Mouse (Mus musculus) neural tube, embryonic 10.5 days (tissue): ENCODE results near the gene Slc6a21.

ENCODE experiments used
- DNase-seq: peaks from one replicate; pipeline ENCODE4 v3.0.0-alpha.2; 2017; ENCODE audit warnings: low spot score; ENCODE audit errors: extremely low spot score

Slc6a21 gene

GRCm38 (mm10) chr7:45277136-45277760, at the start of gene Slc6a21:
Slc6a21 (plus strand) TSS chr7:45277513.
- peak; percentile 81 for DNase-seq

- no peak for DNase-seq
Observed at GRCm38 (mm10) chr7:45228548-45228947, 48.8 kb upstream of the Slc6a21 start.

- no peak for DNase-seq
Observed at GRCm38 (mm10) chr7:45229046-45229445, 48.3 kb upstream of the Slc6a21 start.

GRCm38 (mm10) chr7:45229459-45230203, 47.7 kb upstream of the Slc6a21 start:
- DNase-seq = no peak

- DNase-seq = no peak
Observed at GRCm38 (mm10) chr7:45231192-45231591, 46.1 kb upstream of the Slc6a21 start.

- DNase-seq = peak; percentile 12
Observed at GRCm38 (mm10) chr7:45231941-45232340, 45.4 kb upstream of the Slc6a21 start.

- DNase-seq = no peak
Observed at GRCm38 (mm10) chr7:45232716-45233465, 44.4 kb upstream of the Slc6a21 start.

- DNase-seq = no peak
Observed at GRCm38 (mm10) chr7:45233580-45234332, 43.6 kb upstream of the Slc6a21 start.

GRCm38 (mm10) chr7:45234333-45234841, 42.9 kb upstream of the Slc6a21 start:
- DNase-seq = peak; percentile 57

GRCm38 (mm10) chr7:45234922-45235571, 42.3 kb upstream of the Slc6a21 start:
- DNase-seq = peak; percentile 72

GRCm38 (mm10) chr7:45235656-45236180, 41.6 kb upstream of the Slc6a21 start:
- no peak for DNase-seq

- no peak for DNase-seq
Observed at GRCm38 (mm10) chr7:45237747-45238699, 39.3 kb upstream of the Slc6a21 start.

- DNase-seq = no peak
Observed at GRCm38 (mm10) chr7:45238723-45239496, 38.4 kb upstream of the Slc6a21 start, which contains the start of gene Cd37. Cd37 (minus strand) TSS chr7:45239115.

- no peak for DNase-seq
Observed at GRCm38 (mm10) chr7:45240109-45240508, 37.2 kb upstream of the Slc6a21 start.

GRCm38 (mm10) chr7:45240633-45241388, 36.5 kb upstream of the Slc6a21 start, which contains the start of gene Slc6a16:
Slc6a16 (plus strand) TSS chr7:45241085.
- peak; percentile 63 for DNase-seq

- DNase-seq = no peak
Observed at GRCm38 (mm10) chr7:45241389-45241749, 35.9 kb upstream of the Slc6a21 start.

GRCm38 (mm10) chr7:45247666-45248065, 29.6 kb upstream of the Slc6a21 start:
- no peak for DNase-seq

- no peak for DNase-seq
Observed at GRCm38 (mm10) chr7:45253806-45254205, 23.5 kb upstream of the Slc6a21 start.
